Mouse (Mus musculus): ENCODE measurements at regions not wholly inside any gene's neighbourhood (a gene's known extent, or its start where the extent isn't known, plus 50 kb on each side); places are given as distances from the start of the nearest gene placed in this dataset.
"Not testable (repeated sequence)": the region's sequence is repeated elsewhere in the genome, so short reads cannot be mapped to it uniquely, and the experiment has no call there.

DNA sequence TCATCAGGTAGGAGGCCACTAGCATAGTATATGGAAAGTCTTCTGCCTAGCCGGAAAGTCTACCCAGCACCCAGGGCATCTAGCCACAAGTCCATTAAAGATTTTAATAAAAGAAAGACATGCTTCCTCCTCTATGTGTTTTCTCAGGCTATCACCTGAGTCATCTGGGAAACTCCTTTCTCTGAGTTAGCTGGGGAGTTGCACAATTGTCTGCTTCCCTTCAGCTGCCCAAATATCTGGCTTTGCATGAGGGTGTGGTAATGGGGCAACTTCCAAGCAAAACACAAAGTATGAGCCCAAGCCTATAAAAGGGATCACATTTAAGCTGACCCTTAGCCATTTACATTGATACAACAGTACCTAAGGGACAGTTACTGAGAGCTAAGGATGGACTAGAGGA lies 376.9 kb upstream of the Tbl1xr1 start:
- DNase-seq (ENCODE audit: low read depth in 3 of 3, low spot score in 3 of 3) = no peak
- Histone ChIP-seq H3K27ac (no peak overlapping the region), H3K4me2 (ENCODE audit: low read depth) (no peak overlapping the region), H3K4me1 (replicated peaks; ENCODE audit: control insufficient read depth in 2 of 2, insufficient read depth in 2 of 2, low read length in 1 of 2) (no peaks in the 10 kb centered on the region), H3K9ac (replicated peaks) (no peak overlapping the region), H3K9me3 (ENCODE audit: control insufficient read depth, low read length) (no peaks in the 10 kb centered on the region), H3K4me3 (ENCODE audit: insufficient read depth in 1 of 2, low read depth in 2 of 2, low read length in 2 of 2) (no peak overlapping the region), H3K27me3 (ENCODE audit: control insufficient read depth, insufficient read depth, low read length) (no peaks in the 10 kb centered on the region), H3K36me3 (replicated peaks; ENCODE audit: control insufficient read depth, insufficient read depth, low read depth) (no peaks in the 10 kb centered on the region)
- 62% methylated on average over 1 of the region's 1 CpGs for WGBS (ENCODE audit: insufficient replicate concordance)
- no peak for ATAC-seq (ENCODE audit: insufficient read depth)
- TF ChIP-seq EP300 (IDR thresholded peaks at IDR 0.05; ENCODE audit: low read depth) (no peak), CTCF (IDR thresholded peaks at IDR 0.05; ENCODE audit: low read depth) (no peak)

DNA sequence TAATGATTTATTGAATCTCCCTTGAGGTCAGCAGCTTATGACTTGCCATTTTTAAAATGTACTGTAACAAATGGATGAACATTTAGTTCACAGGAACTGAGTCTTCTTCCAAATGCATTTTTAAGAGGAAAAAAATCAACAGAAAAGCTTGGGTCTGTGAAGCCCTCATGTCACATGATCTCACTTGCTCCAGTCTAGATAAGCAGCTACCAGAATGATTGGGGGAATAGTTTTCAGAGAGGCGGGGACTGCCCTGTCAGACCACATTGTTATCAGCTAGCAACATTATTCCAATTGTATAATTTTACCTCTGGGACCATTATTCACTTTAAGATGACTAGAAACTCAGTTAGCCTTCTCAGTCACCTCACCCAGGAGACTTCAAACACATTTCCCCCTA lies 376.1 kb upstream of the Tbl1xr1 start:
- Histone ChIP-seq H3K27ac (no peak overlapping the region), H3K9ac (replicated peaks) (no peak overlapping the region), H3K4me2 (ENCODE audit: low read depth) (no peak overlapping the region), H3K36me3 (replicated peaks; ENCODE audit: control insufficient read depth, insufficient read depth, low read depth) (no peaks in the 10 kb centered on the region), H3K4me1 (replicated peaks; ENCODE audit: control insufficient read depth in 2 of 2, insufficient read depth in 2 of 2, low read length in 1 of 2) (no peaks in the 10 kb centered on the region), H3K4me3 (ENCODE audit: insufficient read depth in 1 of 2, low read depth in 2 of 2, low read length in 2 of 2) (no peak overlapping the region), H3K27me3 (ENCODE audit: control insufficient read depth, insufficient read depth, low read length) (no peaks in the 10 kb centered on the region), H3K9me3 (ENCODE audit: control insufficient read depth, low read length) (no peaks in the 10 kb centered on the region)
- TF ChIP-seq EP300 (IDR thresholded peaks at IDR 0.05; ENCODE audit: low read depth) = no peak
- no peak for TF ChIP-seq CTCF (IDR thresholded peaks at IDR 0.05; ENCODE audit: low read depth)
- 8% methylated on average over 1 of the region's 1 CpGs for WGBS (ENCODE audit: insufficient replicate concordance)
- DNase-seq (ENCODE audit: low read depth in 3 of 3, low spot score in 3 of 3) = peak in 1 of 3 experiments; percentile 5
- no peak for ATAC-seq (ENCODE audit: insufficient read depth)

GRCm38 (mm10) chr3:21726747-21727505 lies 349.5 kb upstream of the Tbl1xr1 start:
- H3K4me1 ChIP-seq (replicated peaks; ENCODE audit: control insufficient read depth in 2 of 2, insufficient read depth in 2 of 2, low read length in 1 of 2) = no peaks in the 10 kb centered on the region
- no peaks in the 10 kb centered on the region for H3K36me3 ChIP-seq (replicated peaks; ENCODE audit: control insufficient read depth, insufficient read depth, low read depth)
- no peaks in the 10 kb centered on the region for H3K27me3 ChIP-seq (ENCODE audit: control insufficient read depth, insufficient read depth, low read length)
- no peak overlapping the region for H3K9ac ChIP-seq (replicated peaks)
- H3K4me3 ChIP-seq (ENCODE audit: insufficient read depth in 1 of 2, low read depth in 2 of 2, low read length in 2 of 2) = no peak overlapping the region
- no peak overlapping the region for H3K27ac ChIP-seq
- no peak overlapping the region for H3K4me2 ChIP-seq (ENCODE audit: low read depth)
- DNase-seq (ENCODE audit: low read depth in 3 of 3, low spot score in 3 of 3) = no peak
- ATAC-seq (ENCODE audit: insufficient read depth) = no peak
- TF ChIP-seq CTCF (IDR thresholded peaks at IDR 0.05; ENCODE audit: low read depth) (no peak), EP300 (IDR thresholded peaks at IDR 0.05; ENCODE audit: low read depth) (no peak)
- no peaks in the 10 kb centered on the region for H3K9me3 ChIP-seq (ENCODE audit: control insufficient read depth, low read length)
- 55% methylated on average over 4 of the region's 4 CpGs for WGBS (ENCODE audit: insufficient replicate concordance)

GRCm38 (mm10) chr3:21728019-21728418 lies 348.4 kb upstream of the Tbl1xr1 start:
- Histone ChIP-seq H3K36me3 (replicated peaks; ENCODE audit: control insufficient read depth, insufficient read depth, low read depth) (no peaks in the 10 kb centered on the region), H3K4me3 (ENCODE audit: insufficient read depth in 1 of 2, low read depth in 2 of 2, low read length in 2 of 2) (no peak overlapping the region), H3K4me1 (replicated peaks; ENCODE audit: control insufficient read depth in 2 of 2, insufficient read depth in 2 of 2, low read length in 1 of 2) (no peaks in the 10 kb centered on the region), H3K27ac (no peak overlapping the region), H3K9ac (replicated peaks) (no peak overlapping the region), H3K4me2 (ENCODE audit: low read depth) (no peak overlapping the region), H3K27me3 (ENCODE audit: control insufficient read depth, insufficient read depth, low read length) (no peaks in the 10 kb centered on the region), H3K9me3 (ENCODE audit: control insufficient read depth, low read length) (no peaks in the 10 kb centered on the region)
- TF ChIP-seq CTCF (IDR thresholded peaks at IDR 0.05; ENCODE audit: low read depth) = no peak
- TF ChIP-seq EP300 (IDR thresholded peaks at IDR 0.05; ENCODE audit: low read depth) = no peak
- whole genome bisulfite sequencing (ENCODE audit: insufficient replicate concordance) = 59% methylated on average over 4 of the region's 4 CpGs
- DNase-seq (ENCODE audit: low read depth in 3 of 3, low spot score in 3 of 3) (no peak), ATAC-seq (ENCODE audit: insufficient read depth) (no peak)

GRCm38 (mm10) chr3:21729328-21729727 lies 347.1 kb upstream of the Tbl1xr1 start:
- Histone ChIP-seq H3K4me3 (ENCODE audit: insufficient read depth in 1 of 2, low read depth in 2 of 2, low read length in 2 of 2) (no peak overlapping the region), H3K9me3 (ENCODE audit: control insufficient read depth, low read length) (no peaks in the 10 kb centered on the region), H3K4me1 (replicated peaks; ENCODE audit: control insufficient read depth in 2 of 2, insufficient read depth in 2 of 2, low read length in 1 of 2) (no peaks in the 10 kb centered on the region), H3K4me2 (ENCODE audit: low read depth) (no peak overlapping the region), H3K27me3 (ENCODE audit: control insufficient read depth, insufficient read depth, low read length) (no peaks in the 10 kb centered on the region), H3K27ac (no peak overlapping the region), H3K9ac (replicated peaks) (no peak overlapping the region), H3K36me3 (replicated peaks; ENCODE audit: control insufficient read depth, insufficient read depth, low read depth) (no peaks in the 10 kb centered on the region)
- 75% methylated on average over 1 of the region's 1 CpGs for WGBS (ENCODE audit: insufficient replicate concordance)
- DNase-seq (ENCODE audit: low read depth in 3 of 3, low spot score in 3 of 3) = no peak
- TF ChIP-seq CTCF (IDR thresholded peaks at IDR 0.05; ENCODE audit: low read depth) (no peak), EP300 (IDR thresholded peaks at IDR 0.05; ENCODE audit: low read depth) (no peak)
- ATAC-seq (ENCODE audit: insufficient read depth) = no peak

GRCm38 (mm10) chr3:21735688-21736087 lies 340.8 kb upstream of the Tbl1xr1 start:
- WGBS (ENCODE audit: insufficient replicate concordance) = 58% methylated on average over 2 of the region's 2 CpGs
- H3K36me3 ChIP-seq (replicated peaks; ENCODE audit: control insufficient read depth, insufficient read depth, low read depth); H3K9ac ChIP-seq (replicated peaks); H3K9me3 ChIP-seq (ENCODE audit: control insufficient read depth, low read length); H3K4me2 ChIP-seq (ENCODE audit: low read depth); H3K4me3 ChIP-seq (ENCODE audit: insufficient read depth in 1 of 2, low read depth in 2 of 2, low read length in 2 of 2); ATAC-seq (ENCODE audit: insufficient read depth); H3K4me1 ChIP-seq (replicated peaks; ENCODE audit: control insufficient read depth in 2 of 2, insufficient read depth in 2 of 2, low read length in 1 of 2); H3K27ac ChIP-seq; H3K27me3 ChIP-seq (ENCODE audit: control insufficient read depth, insufficient read depth, low read length); DNase-seq (ENCODE audit: low read depth in 3 of 3, low spot score in 3 of 3): not testable (repeated sequence)

Measured in liver, embryonic 14.5 days (tissue).